ENCODE assay signal across 19 mouse cellular contexts in the genomic region with DNA sequence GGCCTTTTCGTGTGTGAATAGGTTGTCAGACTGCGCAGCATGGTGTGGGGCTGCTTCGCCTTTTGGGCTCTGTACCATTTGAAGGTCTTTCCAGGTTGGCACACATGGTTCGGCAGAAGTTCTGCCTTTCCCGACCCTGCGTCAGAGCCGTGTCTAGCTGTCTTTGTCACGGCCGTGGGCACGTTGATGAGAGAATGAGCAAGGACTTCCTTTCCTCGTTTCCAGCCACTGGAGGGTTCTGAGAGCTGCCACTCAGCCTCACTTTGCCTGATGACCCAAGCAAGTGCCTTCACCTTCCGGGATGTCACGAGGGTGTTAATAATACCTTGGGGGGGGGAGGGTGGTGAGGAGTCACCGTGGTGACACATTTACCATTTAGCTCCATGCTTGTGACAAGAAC. TPM values are rescaled to one million over a fixed set of nuclear protein-coding genes. Genes with fewer than 3 reads are reported as not detected.
DNase-seq lines count a peak whose midpoint lies in the region; ATAC-seq and TF ChIP-seq lines count a peak whose summit lies in the region.
"Had no signal": no experiment of that assay in that cellular context is flagged by ENCODE, and none has a peak within 500 bp of the region (broad histone marks: within the 10 kb centered on the region; RNA-seq: fewer than 3 reads in every experiment).

No protein-coding gene starts in this region.

- H3K36me3 ChIP-seq in midbrain, embryonic 11.5 days (ENCODE audit: control insufficient read depth, insufficient read depth, low read length): no peaks in the 10 kb centered on the region
- no peaks in the 10 kb centered on the region for H3K36me3 ChIP-seq in midbrain, embryonic 10.5 days
- H3K36me3 ChIP-seq in midbrain, postnatal 0 days (ENCODE audit: insufficient read depth, low read length): no peaks in the 10 kb centered on the region
- H3K36me3 ChIP-seq: embryonic facial prominence, embryonic 15.5 days; heart, embryonic 13.5 days; limb, embryonic 15.5 days had no signal

- no peak overlapping the region for H3K9ac ChIP-seq in midbrain, embryonic 11.5 days (ENCODE audit: low read length)
- no peak overlapping the region for H3K9ac ChIP-seq in midbrain, postnatal 0 days (replicated peaks; ENCODE audit: low read length, poor library complexity, severe bottlenecking)
- H3K9ac ChIP-seq: limb, embryonic 15.5 days had no signal

- DNase-seq in frontal cortex, postnatal 36 days (ENCODE audit: low spot score in 2 of 2): peak; percentile 19 to 26
- no peak for DNase-seq in frontal cortex, postnatal 14 days (ENCODE audit: low spot score in 2 of 2)
- DNase-seq in midbrain, embryonic 11.5 days (ENCODE audit: low spot score, missing footprints): peak; percentile 35
- DNase-seq in midbrain, embryonic 10.5 days (ENCODE audit: low spot score): no peak
- peak in 1 of 2 experiments; percentile 29 for DNase-seq in layer of hippocampus, adult 2 months (ENCODE audit: low spot score in 2 of 2)
- DNase-seq in midbrain, postnatal 0 days (ENCODE audit: low spot score): no peak
- DNase-seq: heart, adult 11 months; lung, postnatal 14 days had no signal

- H3K4me3 ChIP-seq in midbrain, embryonic 11.5 days (ENCODE audit: low read depth, low read length): no peak overlapping the region
- no peak overlapping the region for H3K4me3 ChIP-seq in midbrain, embryonic 10.5 days
- H3K4me3 ChIP-seq in layer of hippocampus, adult 2 months: peak overlapping the region; percentile 44
- no peak overlapping the region for H3K4me3 ChIP-seq in midbrain, postnatal 0 days (ENCODE audit: low read depth, low read length)
- H3K4me3 ChIP-seq: embryonic facial prominence, embryonic 15.5 days; heart, embryonic 13.5 days; limb, embryonic 15.5 days had no signal

- no peaks in the 10 kb centered on the region; the same call in 1 of the 2 replicates for H3K9me3 ChIP-seq in midbrain, embryonic 11.5 days (ENCODE audit: control insufficient read depth, low read length)
- H3K9me3 ChIP-seq in midbrain, embryonic 10.5 days (replicated peaks): no peaks in the 10 kb centered on the region; the same call in 1 of the 2 replicates
- H3K9me3 ChIP-seq in midbrain, postnatal 0 days (ENCODE audit: low read length): no peaks in the 10 kb centered on the region
- H3K9me3 ChIP-seq: embryonic facial prominence, embryonic 15.5 days; limb, embryonic 15.5 days had no signal

- TF ChIP-seq CTCF in layer of hippocampus, adult 2 months (conservative IDR thresholded peaks at IDR 0.05): no peak
- no peak for TF ChIP-seq CTCF in midbrain, postnatal 0 days (IDR thresholded peaks at IDR 0.05)

- H3K4me1 ChIP-seq in midbrain, embryonic 11.5 days (ENCODE audit: control insufficient read depth, insufficient read depth, low read length): no peaks in the 10 kb centered on the region
- peaks cover 18% of the 10 kb centered on the region for H3K4me1 ChIP-seq in midbrain, embryonic 10.5 days
- peaks cover 11% of the 10 kb centered on the region; the same call in 1 of the 2 replicates for H3K4me1 ChIP-seq in midbrain, postnatal 0 days (ENCODE audit: insufficient read depth, low read length)

- H3K4me2 ChIP-seq in midbrain, embryonic 11.5 days: no peak overlapping the region
- no peak overlapping the region for H3K4me2 ChIP-seq in midbrain, postnatal 0 days (ENCODE audit: low read depth, low read length, poor library complexity, severe bottlenecking)
- H3K4me2 ChIP-seq: embryonic facial prominence, embryonic 15.5 days; heart, embryonic 13.5 days; limb, embryonic 15.5 days had no signal

- ATAC-seq in midbrain, embryonic 11.5 days (ENCODE audit: low FRiP score): no peak
- 0 out of 2 replicates have a peak, but pooled peaks have one; percentile 16 for ATAC-seq in midbrain, postnatal 0 days (ENCODE audit: low FRiP score)
- ATAC-seq in megakaryocyte progenitor cell, adult 5-6 weeks (replicated peaks; ENCODE audit: poor library complexity): no peak
- ATAC-seq: activated CD4-positive, CD25-positive, alpha-beta regulatory T cell, adult 4 months; intestine, embryonic 16.5 days; Patski had no signal

- no peak overlapping the region for H3K27ac ChIP-seq in midbrain, embryonic 11.5 days (ENCODE audit: low read depth, low read length)
- H3K27ac ChIP-seq in midbrain, embryonic 10.5 days (replicated peaks): no peak overlapping the region
- peak overlapping the region; percentile 87 for H3K27ac ChIP-seq in layer of hippocampus, adult 2 months
- H3K27ac ChIP-seq in midbrain, postnatal 0 days (ENCODE audit: low read depth, low read length): peak overlapping the region; percentile 39
- H3K27ac ChIP-seq: embryonic facial prominence, embryonic 15.5 days; heart, embryonic 13.5 days; limb, embryonic 15.5 days had no signal

- 81% methylated on average over 14 of the region's 14 CpGs for WGBS in midbrain, embryonic 11.5 days
- 87% methylated on average over 14 of the region's 14 CpGs for WGBS in midbrain, embryonic 10.5 days
- 61% methylated on average over 14 of the region's 14 CpGs for WGBS in midbrain, postnatal 0 days

- H3K27me3 ChIP-seq in midbrain, embryonic 11.5 days (ENCODE audit: control insufficient read depth, insufficient read depth, low read length): no peaks in the 10 kb centered on the region
- no peaks in the 10 kb centered on the region; the same call in 1 of the 2 replicates for H3K27me3 ChIP-seq in midbrain, embryonic 10.5 days (ENCODE audit: low read depth, poor library complexity, severe bottlenecking)
- H3K27me3 ChIP-seq in midbrain, postnatal 0 days (ENCODE audit: insufficient read depth, low read length): no peaks in the 10 kb centered on the region
- H3K27me3 ChIP-seq: embryonic facial prominence, embryonic 15.5 days; heart, embryonic 13.5 days; limb, embryonic 15.5 days; Patski had no signal

RNA-seq across cellular contexts. Expression of a gene that starts 4.6 kb away (rescaled TPM):
- not detected in 2 replicates for polyA plus RNA-seq in midbrain, embryonic 11.5 days (2014; fragmentation: Nextera tagmentation; extraction: Ambion mirVana)
- not detected in 2 replicates for polyA plus RNA-seq in midbrain, embryonic 10.5 days (2016; fragmentation: Nextera tagmentation; extraction: Ambion mirVana)
- total RNA-seq in layer of hippocampus, adult 2 months (2021): 1 to 10 TPM in 1 of 2 experiments, under 1 TPM in 1; 0.42 to 1.0 TPM
- not detected in 2 replicates for total RNA-seq in midbrain, postnatal 0 days (2014; rRNA removed)
- 0.09 and 0.27 TPM in 2 replicates for polyA plus RNA-seq in midbrain, postnatal 0 days (2015; fragmentation: Nextera tagmentation; extraction: Ambion mirVana)
- total RNA-seq in megakaryocyte progenitor cell, adult 5-6 weeks (2015): 0.05 and 0.49 TPM in 2 replicates
- total RNA-seq in megakaryocyte progenitor cell, adult 5-6 weeks (2017): 0.04 and 0.81 TPM in 2 replicates
- total RNA-seq: gastrocnemius, adult 18-20 months; hematopoietic stem cell, adult 5-6 weeks; megakaryocyte-erythroid progenitor cell, adult 5-6 weeks had no signal
- polyA plus RNA-seq: activated CD4-positive, CD25-positive, alpha-beta regulatory T cell, adult 4 months; intestine, embryonic 16.5 days; liver, embryonic 16.5 days had no signal

RNA-seq across cellular contexts. Expression of a gene that starts 51.0 kb away (rescaled TPM):
- polyA plus RNA-seq in midbrain, embryonic 11.5 days (2014; fragmentation: Nextera tagmentation; extraction: Ambion mirVana): 2.3 and 3.0 TPM in 2 replicates
- polyA plus RNA-seq in midbrain, embryonic 10.5 days (2016; fragmentation: Nextera tagmentation; extraction: Ambion mirVana): 1.6 and 2.0 TPM in 2 replicates
- total RNA-seq in layer of hippocampus, adult 2 months (2021): 100 to 1,000 TPM; 549 to 563 TPM
- 293 and 312 TPM in 2 replicates for total RNA-seq in midbrain, postnatal 0 days (2014; rRNA removed)
- 17.4 and 17.9 TPM in 2 replicates for polyA plus RNA-seq in midbrain, postnatal 0 days (2015; fragmentation: Nextera tagmentation; extraction: Ambion mirVana)
- not detected in 2 replicates for total RNA-seq in megakaryocyte progenitor cell, adult 5-6 weeks (2015)
- 0.41 TPM in 1 of 2 replicates, not detected in the other for total RNA-seq in megakaryocyte progenitor cell, adult 5-6 weeks (2017)
- polyA plus RNA-seq: liver, embryonic 16.5 days had no signal

Comparison
In these comparisons a context has a peak if more than half of its experiments do, and no peak if none do; other contexts are left out.
1. DNase-seq: peak in frontal cortex, postnatal 36 days (2 of 2) and midbrain, embryonic 11.5 days (single experiment); none in frontal cortex, postnatal 14 days (0 of 2), midbrain, embryonic 10.5 days (single experiment) and midbrain, postnatal 0 days (single experiment).
2. H3K27ac ChIP-seq: peak in layer of hippocampus, adult 2 months (single experiment) and midbrain, postnatal 0 days (single experiment); none in midbrain, embryonic 11.5 days (single experiment) and midbrain, embryonic 10.5 days (single experiment).
3. RNA of a gene that starts 51.0 kb away (total RNA-seq): 549 to 563 TPM in layer of hippocampus, adult 2 months and 293 to 312 TPM in midbrain, postnatal 0 days; 0.41 TPM in megakaryocyte progenitor cell, adult 5-6 weeks; every median in the first group is over 100 times any median in the second.